Mouse (Mus musculus): Measurements from ENCODE around the gene Osbpl5. TPM values are rescaled to one million over a fixed set of nuclear protein-coding genes. Genes with fewer than 3 reads are reported as not detected.
A peak's percentile ranks its signal among the peaks of the same experiment; 100 is the strongest.

Osbpl5 gene
- polyA plus RNA-seq, 1 experiment from 2014 or later, result 11.1 TPM

- peaks cover 22% of the 10 kb centered on the region for H3K27me3 ChIP-seq (ENCODE audit: low read depth, poor library complexity, severe bottlenecking)
- H3K4me3 ChIP-seq, result no peak overlapping the region
- H3K36me3 ChIP-seq, result no peaks in the 10 kb centered on the region
- 51% methylated on average over 1 of the region's 1 CpGs for WGBS
- no peak overlapping the region for H3K27ac ChIP-seq (replicated peaks)
- no peaks in the 10 kb centered on the region for H3K4me1 ChIP-seq
- DNase-seq (ENCODE audit: low spot score), result no peak
- no peaks in the 10 kb centered on the region for H3K9me3 ChIP-seq (replicated peaks)
Observed at GRCm38 (mm10) chr7:143769461-143769860, 12.7 kb upstream of the Osbpl5 start.

- no peak overlapping the region for H3K4me3 ChIP-seq
- 86% methylated on average over 6 of the region's 6 CpGs for WGBS
- no peaks in the 10 kb centered on the region for H3K9me3 ChIP-seq (replicated peaks)
- DNase-seq (ENCODE audit: low spot score), result no peak
- H3K27me3 ChIP-seq (ENCODE audit: low read depth, poor library complexity, severe bottlenecking), result peaks cover 29% of the 10 kb centered on the region
- no peaks in the 10 kb centered on the region for H3K4me1 ChIP-seq
- H3K27ac ChIP-seq (replicated peaks), result no peak overlapping the region
- no peaks in the 10 kb centered on the region for H3K36me3 ChIP-seq
Observed at GRCm38 (mm10) chr7:143768267-143768666, 11.5 kb upstream of the Osbpl5 start.

- Histone ChIP-seq H3K27me3 (ENCODE audit: low read depth, poor library complexity, severe bottlenecking) (peaks cover 39% of the 10 kb centered on the region), H3K27ac (replicated peaks) (no peak within 1 kb of the TSS), H3K36me3 (no peaks in the 10 kb centered on the region), H3K4me1 (no peaks in the 10 kb centered on the region), H3K4me3 (no peak within 1 kb of the TSS), H3K9me3 (replicated peaks) (no peaks in the 10 kb centered on the region)
- WGBS, result 56% methylated on average over 6 of the region's 6 CpGs
- no peak for DNase-seq (ENCODE audit: low spot score)
Observed at GRCm38 (mm10) chr7:143766893-143767292, 10.1 kb upstream of the Osbpl5 start, which contains the start of gene Mrgprg. Mrgprg (minus strand) TSS chr7:143766993.

GRCm38 (mm10) chr7:143764876-143765530 lies 8.2 kb upstream of the Osbpl5 start:
- Histone ChIP-seq H3K4me3 (no peak overlapping the region), H3K36me3 (no peaks in the 10 kb centered on the region), H3K4me1 (no peaks in the 10 kb centered on the region), H3K27ac (replicated peaks) (no peak overlapping the region), H3K9me3 (replicated peaks) (no peaks in the 10 kb centered on the region), H3K27me3 (ENCODE audit: low read depth, poor library complexity, severe bottlenecking) (peaks cover 39% of the 10 kb centered on the region)
- 78% methylated on average over 19 of the region's 19 CpGs for WGBS
- DNase-seq (ENCODE audit: low spot score), result no peak

- Histone ChIP-seq H3K27ac (replicated peaks) (no peak overlapping the region), H3K4me3 (no peak overlapping the region), H3K36me3 (no peaks in the 10 kb centered on the region), H3K9me3 (replicated peaks) (no peaks in the 10 kb centered on the region), H3K4me1 (no peaks in the 10 kb centered on the region), H3K27me3 (ENCODE audit: low read depth, poor library complexity, severe bottlenecking) (peaks cover 47% of the 10 kb centered on the region)
- WGBS, result 28% methylated on average over 3 of the region's 3 CpGs
- no peak for DNase-seq (ENCODE audit: low spot score)
Observed at GRCm38 (mm10) chr7:143763794-143764193, 7.0 kb upstream of the Osbpl5 start.

GRCm38 (mm10) chr7:143758956-143759355 lies 2.2 kb upstream of the Osbpl5 start:
- no peak overlapping the region for H3K4me3 ChIP-seq
- no peak overlapping the region for H3K27ac ChIP-seq (replicated peaks)
- WGBS, result 66% methylated on average over 3 of the region's 3 CpGs
- no peaks in the 10 kb centered on the region for H3K36me3 ChIP-seq
- H3K4me1 ChIP-seq, result peaks cover 15% of the 10 kb centered on the region
- DNase-seq (ENCODE audit: low spot score), result no peak
- H3K27me3 ChIP-seq (ENCODE audit: low read depth, poor library complexity, severe bottlenecking), result peaks cover 67% of the 10 kb centered on the region
- H3K9me3 ChIP-seq (replicated peaks), result no peaks in the 10 kb centered on the region

GRCm38 (mm10) chr7:143757696-143758095 lies 911 bp upstream of the Osbpl5 start:
- H3K4me1 ChIP-seq, result peaks cover 15% of the 10 kb centered on the region
- H3K36me3 ChIP-seq, result no peaks in the 10 kb centered on the region
- H3K27ac ChIP-seq (replicated peaks), result no peak overlapping the region
- H3K4me3 ChIP-seq, result peak overlapping the region; percentile 55; the same call in 1 of the 2 replicates
- DNase-seq (ENCODE audit: low spot score), result no peak
- peaks cover 67% of the 10 kb centered on the region for H3K27me3 ChIP-seq (ENCODE audit: low read depth, poor library complexity, severe bottlenecking)
- 73% methylated on average over 3 of the region's 3 CpGs for WGBS
- no peaks in the 10 kb centered on the region for H3K9me3 ChIP-seq (replicated peaks)

GRCm38 (mm10) chr7:143757027-143757390 lies 224 bp upstream of the Osbpl5 start:
- WGBS, result 1% methylated on average over 15 of the region's 15 CpGs
- no peaks in the 10 kb centered on the region for H3K9me3 ChIP-seq (replicated peaks)
- H3K4me1 ChIP-seq, result peaks cover 15% of the 10 kb centered on the region
- H3K27ac ChIP-seq (replicated peaks), result peak overlapping the region; percentile 29
- H3K4me3 ChIP-seq, result peak overlapping the region; percentile 55
- no peaks in the 10 kb centered on the region for H3K36me3 ChIP-seq
- peaks cover 62% of the 10 kb centered on the region for H3K27me3 ChIP-seq (ENCODE audit: low read depth, poor library complexity, severe bottlenecking)
- DNase-seq (ENCODE audit: low spot score), result peak; percentile 79

- no peak for DNase-seq (ENCODE audit: low spot score)
- no peak overlapping the region for H3K4me3 ChIP-seq
- H3K27me3 ChIP-seq (ENCODE audit: low read depth, poor library complexity, severe bottlenecking), result peaks cover 64% of the 10 kb centered on the region
- H3K27ac ChIP-seq (replicated peaks), result no peak overlapping the region
- H3K4me1 ChIP-seq, result peaks cover 15% of the 10 kb centered on the region
- H3K9me3 ChIP-seq (replicated peaks), result no peaks in the 10 kb centered on the region
- no peaks in the 10 kb centered on the region for H3K36me3 ChIP-seq
- whole genome bisulfite sequencing, result 70% methylated on average over 9 of the region's 9 CpGs
Observed at GRCm38 (mm10) chr7:143755357-143756124, 1.2 kb downstream of the Osbpl5 start.

- Histone ChIP-seq H3K4me3 (no peak overlapping the region), H3K36me3 (no peaks in the 10 kb centered on the region), H3K4me1 (peaks cover 16% of the 10 kb centered on the region), H3K9me3 (replicated peaks) (no peaks in the 10 kb centered on the region), H3K27ac (replicated peaks) (no peak overlapping the region), H3K27me3 (ENCODE audit: low read depth, poor library complexity, severe bottlenecking) (peaks cover 68% of the 10 kb centered on the region)
- DNase-seq (ENCODE audit: low spot score), result peak; percentile 60
- WGBS, result 46% methylated on average over 5 of the region's 5 CpGs
Observed at GRCm38 (mm10) chr7:143753990-143754715, 2.6 kb downstream of the Osbpl5 start.

- Histone ChIP-seq H3K9me3 (replicated peaks) (no peaks in the 10 kb centered on the region), H3K4me3 (no peak overlapping the region), H3K27me3 (ENCODE audit: low read depth, poor library complexity, severe bottlenecking) (peaks cover 53% of the 10 kb centered on the region), H3K36me3 (no peaks in the 10 kb centered on the region), H3K4me1 (peaks cover 27% of the 10 kb centered on the region), H3K27ac (replicated peaks) (no peak overlapping the region)
- 80% methylated on average over 3 of the region's 3 CpGs for WGBS
- DNase-seq (ENCODE audit: low spot score), result no peak
Observed at GRCm38 (mm10) chr7:143752606-143753005, 4.2 kb downstream of the Osbpl5 start.

GRCm38 (mm10) chr7:143752056-143752455 lies 4.7 kb downstream of the Osbpl5 start:
- no peak overlapping the region for H3K27ac ChIP-seq (replicated peaks)

GRCm38 (mm10) chr7:143751380-143751779 lies 5.4 kb downstream of the Osbpl5 start:
- peaks cover 40% of the 10 kb centered on the region for H3K27me3 ChIP-seq (ENCODE audit: low read depth, poor library complexity, severe bottlenecking)
- no peak for DNase-seq (ENCODE audit: low spot score)
- WGBS, result 86% methylated on average over 1 of the region's 1 CpGs

More at GRCm38 (mm10) chr7:143752056-143752455, 4.7 kb downstream of the Osbpl5 start:
- Histone ChIP-seq H3K36me3 (no peaks in the 10 kb centered on the region), H3K9me3 (replicated peaks) (no peaks in the 10 kb centered on the region), H3K4me3 (no peak overlapping the region), H3K27me3 (ENCODE audit: low read depth, poor library complexity, severe bottlenecking) (peaks cover 47% of the 10 kb centered on the region), H3K4me1 (peaks cover 21% of the 10 kb centered on the region)
- DNase-seq (ENCODE audit: low spot score), result no peak
- 77% methylated on average over 4 of the region's 4 CpGs for WGBS

More at GRCm38 (mm10) chr7:143751380-143751779, 5.4 kb downstream of the Osbpl5 start:
- H3K4me3 ChIP-seq, result no peak overlapping the region
- H3K9me3 ChIP-seq (replicated peaks), result no peaks in the 10 kb centered on the region
- no peak overlapping the region for H3K27ac ChIP-seq (replicated peaks)
- H3K36me3 ChIP-seq, result no peaks in the 10 kb centered on the region
- peaks cover 15% of the 10 kb centered on the region for H3K4me1 ChIP-seq
